Mouse (Mus musculus) stomach, postnatal 0 days (tissue): ENCODE measurements around the gene Pik3r2.

Experiments
- CTCF ChIP-seq: IDR thresholded peaks from 2 replicates; pipeline ENCODE4 v1.5.1; 2016; ENCODE audit warnings: antibody characterized with exemption, low read depth, mild to moderate bottlenecking, moderate library complexity
- EP300 ChIP-seq: optimal IDR thresholded peaks from 2 replicates; pipeline ENCODE3; 2016; ENCODE audit warnings: antibody characterized with exemption

DNA sequence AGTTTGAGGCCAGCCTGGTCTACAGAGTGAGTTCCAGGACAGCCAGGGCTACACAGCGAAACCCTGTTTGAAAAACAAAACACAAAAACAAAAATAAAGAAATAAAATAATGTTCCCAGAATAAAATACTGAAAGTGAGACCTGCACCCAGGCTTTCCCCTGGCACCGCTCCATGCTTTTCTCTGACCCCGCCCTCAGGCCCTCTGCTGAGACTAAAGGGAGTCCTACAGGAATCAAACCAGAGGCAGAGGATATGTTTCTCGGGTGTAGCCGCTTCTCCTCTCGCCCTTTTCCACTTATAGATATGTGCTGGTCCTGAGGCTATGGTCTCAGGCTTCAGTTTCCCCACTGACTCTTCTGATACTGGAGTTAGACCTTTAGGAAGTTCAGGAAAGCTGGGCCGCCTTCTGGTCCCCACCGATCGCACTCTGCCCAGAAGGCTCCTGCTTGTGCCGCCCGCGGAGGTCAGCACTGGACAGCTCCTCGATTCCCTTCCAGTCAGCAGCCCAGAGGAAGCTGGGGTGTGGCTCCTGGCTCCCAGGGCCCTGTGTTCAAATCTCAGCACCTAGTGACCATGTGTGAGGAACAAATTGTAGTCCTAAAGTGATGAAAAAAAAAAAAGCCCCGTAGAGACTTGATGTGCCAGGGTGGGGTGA is 50.6 kb downstream of the Pik3r2 start:
- TF ChIP-seq CTCF (no peak), EP300 (no peak)
